Mouse (Mus musculus) liver, embryonic 14.5 days (tissue): ENCODE measurements at regions not wholly inside any gene's neighbourhood (a gene's known extent, or its start where the extent isn't known, plus 50 kb on each side); places are given as distances from the start of the nearest gene placed in this dataset.

Experiments
- ATAC-seq: fragments of 200-750 bp; cut with Nextera tagmentation; 2 replicates; pipeline ENCODE4 v1.8.0; 2017; ENCODE audit warnings: moderate number of reproducible peaks, mild to moderate bottlenecking, moderate library complexity; ENCODE audit not compliant: insufficient read depth
- DNase-seq, 3 experiments: peaks; one replicate each; pipeline ENCODE4 v3.0.0-alpha.2; 2012 to 2013; ENCODE audit warnings: low read depth in 3 of 3, low spot score in 3 of 3
- H3K27ac ChIP-seq: fragments of 300-500 bp; sonication (generic); 2 replicates; pipeline ENCODE4 v1.5.1; 2014; ENCODE audit warnings: moderate library complexity, mild to moderate bottlenecking, control low read depth, inconsistent platforms
- H3K27me3 ChIP-seq: fragments of 300-500 bp; sonication (generic); 2 replicates; pipeline ENCODE4 v1.6.1; 2014; ENCODE audit warnings: mild to moderate bottlenecking, low read length, moderate library complexity; ENCODE audit not compliant: control insufficient read depth, insufficient read depth
- H3K36me3 ChIP-seq: fragments of 300-500 bp; sonication (generic); replicated peaks from 2 replicates; pipeline ENCODE4 v1.6.1; 2014; ENCODE audit warnings: low read depth; ENCODE audit not compliant: control insufficient read depth, insufficient read depth
- H3K4me1 ChIP-seq, 2 experiments: fragments of 200-500 bp in 1 of 2; fragments of 300-500 bp in 1 of 2; sonication (generic) in 1 of 2; replicated peaks; 2 replicates each; pipeline ENCODE4 v1.6.1; 2012 to 2014; ENCODE audit warnings: antibody characterized with exemption in 1 of 2, inconsistent platforms in 1 of 2, low read length in 1 of 2; ENCODE audit not compliant: control insufficient read depth in 2 of 2, insufficient read depth in 2 of 2
- H3K4me2 ChIP-seq: fragments of 300-500 bp; sonication (generic); 2 replicates; pipeline ENCODE4 v1.6.1; 2014; ENCODE audit warnings: low read depth, mild to moderate bottlenecking, control low read depth, moderate library complexity
- H3K4me3 ChIP-seq, 2 experiments: fragments of 200-500 bp in 1 of 2; fragments of 300-500 bp in 1 of 2; sonication (generic) in 1 of 2; 2 replicates each; pipeline ENCODE4 v1.5.1; 2012 to 2014; ENCODE audit warnings: low read depth in 2 of 2, low read length in 2 of 2, mild to moderate bottlenecking in 2 of 2, control low read depth in 1 of 2, inconsistent platforms in 1 of 2, moderate library complexity in 1 of 2; ENCODE audit not compliant: insufficient read depth in 1 of 2
- H3K9ac ChIP-seq: fragments of 300-500 bp; sonication (generic); replicated peaks from 2 replicates; pipeline ENCODE4 v1.6.1; 2014; ENCODE audit warnings: mild to moderate bottlenecking, control low read depth, moderate library complexity
- H3K9me3 ChIP-seq: fragments of 300-500 bp; sonication (generic); 2 replicates; pipeline ENCODE4 v1.6.1; 2016; ENCODE audit warnings: low read length, mixed read lengths; ENCODE audit not compliant: control insufficient read depth
- CTCF ChIP-seq: IDR thresholded peaks from 2 replicates; pipeline ENCODE4 v1.5.1; 2016; ENCODE audit warnings: antibody characterized with exemption, low read depth, control low read depth
- EP300 ChIP-seq: IDR thresholded peaks from 2 replicates; pipeline ENCODE4 v1.6.1; 2016; ENCODE audit warnings: antibody characterized with exemption, low read depth
- WGBS: fragments of 180-500 bp; shearing (Covaris S2); extraction: QIAGEN DNeasy Blood & Tissue Kit; methylation state at CpG from one replicate; pipeline ENCODE4 v1.1.7; 2014; ENCODE audit not compliant: insufficient replicate concordance; 5-methylcytosine and 5-hydroxymethylcytosine counted together

GRCm38 (mm10) chr1:176404128-176404527, 129.0 kb upstream of the Pld5 start:
- Histone ChIP-seq H3K9ac (no peak overlapping the region), H3K9me3 (no peaks in the 10 kb centered on the region), H3K36me3 (no peaks in the 10 kb centered on the region), H3K4me3 (no peak overlapping the region), H3K4me2 (no peak overlapping the region), H3K27me3 (no peaks in the 10 kb centered on the region), H3K4me1 (no peaks in the 10 kb centered on the region), H3K27ac (no peak overlapping the region)
- no peak for ATAC-seq
- no peak for DNase-seq
- TF ChIP-seq CTCF, result no peak
- no peak for TF ChIP-seq EP300
- 72% methylated on average over 3 of the region's 3 CpGs for WGBS

DNA sequence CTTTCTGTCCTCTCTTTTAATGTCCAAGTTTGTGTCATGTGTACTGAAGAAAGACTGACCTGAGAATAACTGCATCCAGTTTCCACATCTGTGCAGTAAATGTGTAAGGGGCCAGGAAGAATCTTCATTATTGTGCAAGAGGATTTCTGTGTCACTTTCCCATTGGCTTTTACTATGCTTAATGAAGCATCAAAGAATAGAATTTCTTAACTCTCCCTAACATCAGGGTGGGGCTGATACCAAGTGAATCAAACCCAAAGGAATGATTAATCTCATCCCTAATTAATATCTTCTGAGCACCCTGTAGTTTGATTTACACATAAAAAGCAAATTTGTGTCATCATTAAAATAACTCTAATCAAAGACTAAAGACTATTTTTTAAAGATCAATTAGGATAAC, 104.5 kb upstream of the Pld5 start:
- Histone ChIP-seq H3K9me3 (no peaks in the 10 kb centered on the region), H3K4me2 (no peak overlapping the region), H3K27me3 (no peaks in the 10 kb centered on the region), H3K36me3 (no peaks in the 10 kb centered on the region), H3K4me1 (no peaks in the 10 kb centered on the region), H3K27ac (no peak overlapping the region), H3K4me3 (no peak overlapping the region), H3K9ac (no peak overlapping the region)
- DNase-seq, result no peak
- TF ChIP-seq EP300 (no peak), CTCF (no peak)
- no peak for ATAC-seq

DNA sequence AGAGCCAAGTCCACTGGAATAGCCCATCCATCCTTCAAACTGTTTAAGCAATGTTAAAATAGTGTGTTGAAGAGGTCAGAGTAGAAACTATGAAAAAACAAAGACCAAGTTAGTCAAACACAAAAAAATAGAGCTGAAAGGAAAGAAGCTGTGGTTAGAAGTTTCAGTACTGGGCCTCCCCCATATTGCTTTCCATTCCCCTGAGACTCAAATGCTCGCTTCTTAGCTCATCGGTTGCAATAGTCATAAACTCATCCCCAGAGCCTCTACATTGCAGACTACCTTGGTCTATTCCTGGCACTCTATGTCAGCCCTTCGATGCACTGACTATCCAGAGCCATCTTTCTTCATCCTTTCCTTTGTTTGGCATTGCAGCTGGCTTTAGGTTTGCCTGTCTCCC, 91.8 kb upstream of the Pld5 start:
- DNase-seq (no peak), ATAC-seq (no peak)
- no peak overlapping the region for H3K9ac ChIP-seq
- no peaks in the 10 kb centered on the region for H3K36me3 ChIP-seq
- no peak for TF ChIP-seq EP300
- TF ChIP-seq CTCF, result no peak
- H3K4me1 ChIP-seq, result no peaks in the 10 kb centered on the region
- H3K4me2 ChIP-seq, result no peak overlapping the region
- H3K27me3 ChIP-seq, result no peaks in the 10 kb centered on the region
- H3K27ac ChIP-seq, result no peak overlapping the region
- no peaks in the 10 kb centered on the region for H3K9me3 ChIP-seq
- WGBS, result 64% methylated on average over 3 of the region's 3 CpGs
- H3K4me3 ChIP-seq, result no peak overlapping the region

- Histone ChIP-seq H3K4me1 (no peaks in the 10 kb centered on the region), H3K36me3 (no peaks in the 10 kb centered on the region), H3K9me3 (no peaks in the 10 kb centered on the region), H3K4me2 (no peak overlapping the region), H3K27me3 (no peaks in the 10 kb centered on the region), H3K9ac (no peak overlapping the region), H3K4me3 (no peak overlapping the region), H3K27ac (no peak overlapping the region)
- 63% methylated on average over 3 of the region's 3 CpGs for WGBS
- TF ChIP-seq CTCF, result no peak
- no peak for TF ChIP-seq EP300
- no peak for ATAC-seq
- DNase-seq, result no peak
Observed at GRCm38 (mm10) chr1:176360957-176361356, 85.8 kb upstream of the Pld5 start.

- Histone ChIP-seq H3K4me1 (no peaks in the 10 kb centered on the region), H3K4me3 (no peak overlapping the region), H3K27ac (no peak overlapping the region), H3K9me3 (no peaks in the 10 kb centered on the region), H3K4me2 (no peak overlapping the region), H3K36me3 (no peaks in the 10 kb centered on the region), H3K27me3 (no peaks in the 10 kb centered on the region), H3K9ac (no peak overlapping the region)
- no peak for DNase-seq
- no peak for TF ChIP-seq EP300
- no peak for TF ChIP-seq CTCF
- no peak for ATAC-seq
- 72% methylated on average over 12 of the region's 12 CpGs for WGBS
Observed at GRCm38 (mm10) chr1:176359992-176360724, 85.0 kb upstream of the Pld5 start.
